In genomic region chr2:119314742-119315310, GRCm38 (mm10) we compare ENCODE assay signal across 17 mouse cellular contexts. TPM values are rescaled to one million over a fixed set of nuclear protein-coding genes. Genes with fewer than 3 reads are reported as not detected.
DNase-seq lines count a peak whose midpoint lies in the region; ATAC-seq and TF ChIP-seq lines count a peak whose summit lies in the region.
"Had no signal": no experiment of that assay in that cellular context is flagged by ENCODE, and none has a peak within 500 bp of the region (broad histone marks: within the 10 kb centered on the region; RNA-seq: fewer than 3 reads in every experiment).

No protein-coding gene starts in this region.

- no peak overlapping the region for H3K9ac ChIP-seq in heart, embryonic 14.5 days (ENCODE audit: low read length)
- no peak overlapping the region for H3K9ac ChIP-seq in limb, embryonic 12.5 days (replicated peaks)
- no peak overlapping the region for H3K9ac ChIP-seq in lung, postnatal 0 days (replicated peaks; ENCODE audit: low read depth)
- H3K9ac ChIP-seq: forebrain, embryonic 12.5 days; neural tube, embryonic 13.5 days had no signal

- peaks cover 4% of the 10 kb centered on the region; the same call in 1 of the 2 replicates for H3K9me3 ChIP-seq in heart, embryonic 14.5 days (ENCODE audit: control insufficient read depth, low read length)
- no peaks in the 10 kb centered on the region for H3K9me3 ChIP-seq in limb, embryonic 12.5 days
- H3K9me3 ChIP-seq in lung, postnatal 0 days (ENCODE audit: low read length): no peaks in the 10 kb centered on the region
- H3K9me3 ChIP-seq: forebrain, embryonic 12.5 days; neural tube, embryonic 13.5 days had no signal

- TF ChIP-seq CTCF in lung, postnatal 0 days (IDR thresholded peaks at IDR 0.05): no peak

- no peak for TF ChIP-seq EP300 in lung, postnatal 0 days (IDR thresholded peaks at IDR 0.05)

- peaks cover 0 to 2% of the 10 kb centered on the region in 2 experiments; a peak in 1 of 4 replicates for H3K4me1 ChIP-seq in heart, embryonic 14.5 days (ENCODE audit: control insufficient read depth in 2 of 2, insufficient read depth in 2 of 2, low read length in 2 of 2)
- H3K4me1 ChIP-seq in limb, embryonic 12.5 days (replicated peaks): peaks cover 38% of the 10 kb centered on the region
- peaks cover 5% of the 10 kb centered on the region; the same call in 1 of the 2 replicates for H3K4me1 ChIP-seq in lung, postnatal 0 days (ENCODE audit: insufficient read depth, low read depth, low read length)

- no peak overlapping the region for H3K4me2 ChIP-seq in heart, embryonic 14.5 days (ENCODE audit: low read length)
- H3K4me2 ChIP-seq in limb, embryonic 12.5 days: no peak overlapping the region
- no peak overlapping the region for H3K4me2 ChIP-seq in lung, postnatal 0 days (replicated peaks; ENCODE audit: low read depth, low read length)
- H3K4me2 ChIP-seq: forebrain, embryonic 12.5 days; neural tube, embryonic 13.5 days had no signal

- peak overlapping the region in 1 of 2 experiments; percentile 53; a peak in 2 of 4 replicates for H3K27ac ChIP-seq in heart, embryonic 14.5 days (replicated peaks in 1 of 2; ENCODE audit: control insufficient read depth in 1 of 2, insufficient read depth in 1 of 2, low read depth in 2 of 2, low read length in 2 of 2)
- H3K27ac ChIP-seq in limb, embryonic 12.5 days: 0 out of 2 replicates have a peak overlapping the region, but pooled peaks have one; percentile 45
- peak overlapping the region; percentile 88 for H3K27ac ChIP-seq in lung, postnatal 0 days (ENCODE audit: low read length)
- H3K27ac ChIP-seq: forebrain, embryonic 12.5 days; hindbrain, embryonic 10.5 days; neural tube, embryonic 13.5 days had no signal

- no peaks in the 10 kb centered on the region for H3K27me3 ChIP-seq in heart, embryonic 14.5 days (ENCODE audit: control insufficient read depth, insufficient read depth, low read length)
- peaks cover 9% of the 10 kb centered on the region for H3K27me3 ChIP-seq in limb, embryonic 12.5 days
- H3K27me3 ChIP-seq in lung, postnatal 0 days (replicated peaks; ENCODE audit: insufficient read depth, low read length): no peaks in the 10 kb centered on the region

- no peak for DNase-seq in heart, postnatal 14 days
- peak; percentile 48 for DNase-seq in layer of hippocampus, adult 9-11 months
- no peak for DNase-seq in layer of hippocampus, postnatal 36 days
- peak; percentile 63 for DNase-seq in lung, postnatal 0 days (ENCODE audit: low spot score)
- DNase-seq in cerebellum, postnatal 14 days: no peak
- DNase-seq in thymus, postnatal 14 days: no peak
- DNase-seq: cerebellum, adult 11-12 months; left cerebral cortex, postnatal 4 days; thymus, postnatal 36 days had no signal

- peak; percentile 17; the same call in 1 of the 2 replicates for ATAC-seq in heart, embryonic 14.5 days (ENCODE audit: insufficient number of reproducible peaks, insufficient read depth, low FRiP score, low read depth)
- ATAC-seq in limb, embryonic 12.5 days (ENCODE audit: insufficient number of reproducible peaks, insufficient read depth, low FRiP score, low TSS enrichment, low read depth): no peak
- peak; percentile 76 for ATAC-seq in lung, postnatal 0 days

- intact Hi-C loops in heart, postnatal 14 days (cut with DNase I): no loop called here

- no peaks in the 10 kb centered on the region for H3K36me3 ChIP-seq in heart, embryonic 14.5 days (ENCODE audit: control insufficient read depth, insufficient read depth, low read length)
- no peaks in the 10 kb centered on the region for H3K36me3 ChIP-seq in limb, embryonic 12.5 days
- H3K36me3 ChIP-seq in lung, postnatal 0 days (ENCODE audit: insufficient read depth, low read length): no peaks in the 10 kb centered on the region
- H3K36me3 ChIP-seq: forebrain, embryonic 12.5 days; hindbrain, embryonic 10.5 days; neural tube, embryonic 13.5 days had no signal

- no peak overlapping the region for H3K4me3 ChIP-seq in heart, embryonic 14.5 days (ENCODE audit: control insufficient read depth in 1 of 2, insufficient read depth in 1 of 2, low read depth in 1 of 2, low read length in 2 of 2)
- H3K4me3 ChIP-seq in limb, embryonic 12.5 days (replicated peaks): no peak overlapping the region
- H3K4me3 ChIP-seq in lung, postnatal 0 days (ENCODE audit: low read depth, low read length): no peak overlapping the region
- H3K4me3 ChIP-seq: forebrain, embryonic 12.5 days; hindbrain, embryonic 10.5 days; neural tube, embryonic 13.5 days had no signal

- WGBS in heart, embryonic 14.5 days: 61% methylated on average over 12 of the region's 12 CpGs
- 82% methylated on average over 12 of the region's 12 CpGs for WGBS in limb, embryonic 12.5 days
- 61% methylated on average over 12 of the region's 12 CpGs for WGBS in lung, postnatal 0 days

RNA-seq across cellular contexts. Expression of gene Dll4, which starts 10.8 kb away (rescaled TPM):
- polyA plus RNA-seq in heart, embryonic 14.5 days (2014; fragmentation: Nextera tagmentation; extraction: Ambion mirVana): 6.9 and 8.8 TPM in 2 replicates
- total RNA-seq in heart, postnatal 14 days (2021): 10 to 100 TPM; 19.5 to 22.3 TPM
- total RNA-seq in layer of hippocampus, postnatal 36 days (2021): 1 to 10 TPM; 2.7 TPM
- 4.8 and 5.3 TPM in 2 replicates for polyA plus RNA-seq in limb, embryonic 12.5 days (2016; fragmentation: Nextera tagmentation; extraction: Ambion mirVana)
- 22.7 and 25.9 TPM in 2 replicates for polyA plus RNA-seq in lung, postnatal 0 days (2015; fragmentation: Nextera tagmentation; extraction: Ambion mirVana)
- total RNA-seq: MEL had no signal

RNA-seq across cellular contexts. Expression of gene Vps18, which starts 26.3 kb away (rescaled TPM):
- 7.8 and 8.7 TPM in 2 replicates for polyA plus RNA-seq in heart, embryonic 14.5 days (2014; fragmentation: Nextera tagmentation; extraction: Ambion mirVana)
- 10 to 100 TPM; 12.8 to 13.3 TPM for total RNA-seq in heart, postnatal 14 days (2021)
- total RNA-seq in layer of hippocampus, postnatal 36 days (2021): 10 to 100 TPM; 40.6 to 41.5 TPM
- polyA plus RNA-seq in limb, embryonic 12.5 days (2016; fragmentation: Nextera tagmentation; extraction: Ambion mirVana): 23.8 and 24.6 TPM in 2 replicates
- polyA plus RNA-seq in lung, postnatal 0 days (2015; fragmentation: Nextera tagmentation; extraction: Ambion mirVana): 11.1 and 11.4 TPM in 2 replicates

RNA-seq across cellular contexts. Expression of gene Chac1, which starts 36.2 kb away (rescaled TPM):
- 0.32 and 0.67 TPM in 2 replicates for polyA plus RNA-seq in heart, embryonic 14.5 days (2014; fragmentation: Nextera tagmentation; extraction: Ambion mirVana)
- 10 to 100 TPM; 12.8 to 13.0 TPM for total RNA-seq in heart, postnatal 14 days (2021)
- total RNA-seq in layer of hippocampus, postnatal 36 days (2021): 1 to 10 TPM; 5.2 to 5.8 TPM
- 0.45 and 0.68 TPM in 2 replicates for polyA plus RNA-seq in limb, embryonic 12.5 days (2016; fragmentation: Nextera tagmentation; extraction: Ambion mirVana)
- polyA plus RNA-seq in lung, postnatal 0 days (2015; fragmentation: Nextera tagmentation; extraction: Ambion mirVana): 1.5 and 1.8 TPM in 2 replicates

RNA-seq across cellular contexts. Expression of gene Rhov, which starts 43.8 kb away (rescaled TPM):
- 0.19 TPM in 1 of 2 replicates, not detected in the other for polyA plus RNA-seq in heart, embryonic 14.5 days (2014; fragmentation: Nextera tagmentation; extraction: Ambion mirVana)
- total RNA-seq in heart, postnatal 14 days (2021): not detected
- 1 to 10 TPM; 6.4 to 6.9 TPM for total RNA-seq in layer of hippocampus, postnatal 36 days (2021)
- 8.5 TPM in 2 replicates for polyA plus RNA-seq in limb, embryonic 12.5 days (2016; fragmentation: Nextera tagmentation; extraction: Ambion mirVana)
- polyA plus RNA-seq in lung, postnatal 0 days (2015; fragmentation: Nextera tagmentation; extraction: Ambion mirVana): 3.0 and 3.1 TPM in 2 replicates
- total RNA-seq: gastrocnemius, adult 8-10 months; megakaryocyte progenitor cell, adult 5-6 weeks; MEL had no signal

Comparison
In these comparisons a context has a peak if more than half of its experiments do, and no peak if none do; other contexts are left out.
1. DNase-seq: peak in layer of hippocampus, adult 9-11 months (single experiment) and lung, postnatal 0 days (single experiment); none in heart, postnatal 14 days (0 of 2), layer of hippocampus, postnatal 36 days (0 of 2), cerebellum, postnatal 14 days (0 of 2) and thymus, postnatal 14 days (single experiment).